Mouse (Mus musculus) lung, postnatal 0 days (tissue): Measurements from ENCODE around the gene Josd2. TPM values are rescaled to one million over a fixed set of nuclear protein-coding genes. Genes with fewer than 3 reads are reported as not detected.
A peak's percentile ranks its signal among the peaks of the same experiment; 100 is the strongest.

ENCODE experiments used
- ATAC-seq: fragments of 200-750 bp; cut with Nextera tagmentation; 2 replicates; pipeline ENCODE4 v1.8.0; 2017; ENCODE audit warnings: moderate library complexity
- DNase-seq: peaks from one replicate; pipeline ENCODE4 v3.0.0-alpha.2; 2016; ENCODE audit warnings: low spot score
- H3K27ac ChIP-seq: fragments of 300-500 bp; sonication (generic); 2 replicates; pipeline ENCODE4 v1.5.1; 2014; ENCODE audit warnings: antibody characterized with exemption, mild to moderate bottlenecking, low read length, mixed read lengths
- H3K27me3 ChIP-seq: fragments of 300-500 bp; sonication (generic); replicated peaks from 2 replicates; pipeline ENCODE4 v1.6.1; 2014; ENCODE audit warnings: low read length, mixed read lengths; ENCODE audit not compliant: insufficient read depth
- H3K36me3 ChIP-seq: fragments of 300-500 bp; sonication (generic); 2 replicates; pipeline ENCODE4 v1.6.1; 2014; ENCODE audit warnings: low read length, mixed read lengths; ENCODE audit not compliant: insufficient read depth
- H3K4me1 ChIP-seq: fragments of 300-500 bp; sonication (generic); 2 replicates; pipeline ENCODE4 v1.6.1; 2014; ENCODE audit warnings: antibody characterized with exemption, low read depth, low read length, mixed read lengths; ENCODE audit not compliant: insufficient read depth
- H3K4me2 ChIP-seq: fragments of 300-500 bp; sonication (generic); replicated peaks from 2 replicates; pipeline ENCODE4 v1.6.1; 2014; ENCODE audit warnings: low read depth, mild to moderate bottlenecking, low read length, moderate library complexity, mixed read lengths
- H3K4me3 ChIP-seq: fragments of 300-500 bp; sonication (generic); 2 replicates; pipeline ENCODE4 v1.5.1; 2014; ENCODE audit warnings: low read depth, low read length
- H3K9ac ChIP-seq: fragments of 300-500 bp; sonication (generic); replicated peaks from 2 replicates; pipeline ENCODE4 v1.6.1; 2014; ENCODE audit warnings: low read depth, mild to moderate bottlenecking
- H3K9me3 ChIP-seq: fragments of 300-500 bp; sonication (generic); 2 replicates; pipeline ENCODE4 v1.6.1; 2016; ENCODE audit warnings: low read length, mixed read lengths
- CTCF ChIP-seq: IDR thresholded peaks from 2 replicates; pipeline ENCODE4 v1.5.1; 2016; ENCODE audit warnings: antibody characterized with exemption, mild to moderate bottlenecking
- EP300 ChIP-seq: IDR thresholded peaks from 2 replicates; pipeline ENCODE4 v1.6.1; 2016; ENCODE audit warnings: antibody characterized with exemption, mild to moderate bottlenecking, control low read depth
- WGBS: fragments of 180-500 bp; shearing (Covaris S2); extraction: QIAGEN DNeasy Blood & Tissue Kit; methylation state at CpG from one replicate; pipeline ENCODE4 v1.1.7; 2014; 5-methylcytosine and 5-hydroxymethylcytosine counted together
- polyA plus RNA-seq: library from polyadenylated mRNA; unstranded; fragments of >200 nt; fragmentation: Nextera tagmentation; extraction: Ambion mirVana; gene quantifications from 2 replicates; pipeline ENCODE4 v1.2.1, GENCODE M21; 2015

Josd2 gene
- polyA plus RNA-seq, 1 experiment from 2014 or later: 93.7 TPM

- ATAC-seq (no peak), DNase-seq (no peak)
- H3K36me3 ChIP-seq: no peaks in the 10 kb centered on the region
- H3K4me1 ChIP-seq: no peaks in the 10 kb centered on the region
- TF ChIP-seq EP300: no peak
- no peak for TF ChIP-seq CTCF
- 66% methylated on average over 2 of the region's 2 CpGs for WGBS
- no peaks in the 10 kb centered on the region for H3K9me3 ChIP-seq
- no peak overlapping the region for H3K9ac ChIP-seq
- peaks cover 41% of the 10 kb centered on the region for H3K27me3 ChIP-seq
- H3K4me3 ChIP-seq: no peak overlapping the region
- H3K27ac ChIP-seq: no peak overlapping the region
- no peak overlapping the region for H3K4me2 ChIP-seq
Observed at GRCm38 (mm10) chr7:44439696-44440095, 28.1 kb upstream of the Josd2 start.

DNA sequence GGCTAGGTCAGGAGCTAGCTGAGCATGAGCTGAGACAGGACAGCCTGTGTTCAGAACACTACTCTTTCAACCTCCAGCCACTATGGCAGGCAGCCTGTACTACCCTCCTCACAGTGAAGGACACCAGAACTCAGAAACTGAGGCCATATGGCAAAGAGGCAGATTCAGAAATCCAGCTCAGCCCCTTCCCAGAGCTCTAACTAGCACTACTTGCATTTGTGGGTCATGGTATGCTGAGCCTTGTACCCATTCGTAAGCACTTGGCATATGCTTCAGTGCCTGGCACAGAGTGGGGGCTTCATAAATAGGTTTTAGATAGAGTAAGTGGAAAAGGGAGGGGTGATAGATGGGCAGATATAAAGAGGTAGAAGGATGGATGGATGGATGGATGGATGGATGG is 27.3 kb upstream of the Josd2 start:
- Histone ChIP-seq H3K4me3 (no peak overlapping the region), H3K4me1 (no peaks in the 10 kb centered on the region), H3K27me3 (peaks cover 46% of the 10 kb centered on the region), H3K4me2 (no peak overlapping the region), H3K9me3 (no peaks in the 10 kb centered on the region), H3K36me3 (no peaks in the 10 kb centered on the region), H3K9ac (no peak overlapping the region), H3K27ac (no peak overlapping the region)
- ATAC-seq (no peak), DNase-seq (no peak)
- 82% methylated on average over 1 of the region's 1 CpGs for WGBS
- TF ChIP-seq EP300 (no peak), CTCF (no peak)

GRCm38 (mm10) chr7:44441180-44441579 is 26.6 kb upstream of the Josd2 start:
- no peak for DNase-seq
- Histone ChIP-seq H3K4me3 (no peak overlapping the region), H3K36me3 (no peaks in the 10 kb centered on the region), H3K27me3 (peaks cover 47% of the 10 kb centered on the region), H3K27ac (no peak overlapping the region), H3K4me1 (no peaks in the 10 kb centered on the region), H3K9ac (no peak overlapping the region), H3K9me3 (no peaks in the 10 kb centered on the region), H3K4me2 (no peak overlapping the region)
- TF ChIP-seq EP300 (no peak), CTCF (no peak)
- no peak for ATAC-seq
- no CpG with 5 or more reads among the region's 1 CpGs for WGBS

DNA sequence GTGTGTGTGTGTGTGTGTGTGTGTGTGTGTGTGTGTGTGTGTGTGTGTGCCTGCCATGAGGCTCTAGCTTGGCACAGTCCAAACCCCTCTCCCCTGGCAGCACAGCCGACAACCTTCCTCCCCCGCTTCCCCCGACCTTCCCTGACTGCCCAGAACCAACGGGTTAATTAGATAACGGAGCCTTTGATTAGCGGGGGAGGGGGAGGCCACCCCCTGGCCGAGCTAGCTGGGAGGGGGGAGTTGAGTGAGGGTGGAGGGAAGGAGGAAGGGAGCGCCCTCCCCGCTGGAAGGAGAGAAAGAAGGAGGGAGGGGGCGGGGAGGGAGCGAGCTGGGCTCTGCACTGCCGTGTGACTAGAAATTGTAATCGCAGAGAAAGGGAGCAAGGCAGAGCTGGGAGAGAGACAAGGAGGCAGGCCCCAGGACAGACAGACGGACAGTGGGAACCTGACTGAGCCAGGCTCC is 26.1 kb upstream of the Josd2 start:
- under 1% methylated on average over 13 of the region's 14 CpGs for WGBS
- 0 out of 2 replicates have a peak overlapping the region, but pooled peaks have one; percentile 12 for H3K9ac ChIP-seq
- no peak for TF ChIP-seq EP300
- TF ChIP-seq CTCF: no peak
- H3K36me3 ChIP-seq: no peaks in the 10 kb centered on the region
- H3K4me1 ChIP-seq: no peaks in the 10 kb centered on the region
- no peak overlapping the region for H3K27ac ChIP-seq
- H3K4me3 ChIP-seq: 0 out of 2 replicates have a peak overlapping the region, but pooled peaks have one; percentile 21
- H3K9me3 ChIP-seq: no peaks in the 10 kb centered on the region
- peak; percentile 37; the same call in 1 of the 2 replicates for ATAC-seq
- peaks cover 49% of the 10 kb centered on the region for H3K27me3 ChIP-seq
- peak; percentile 23 for DNase-seq
- peak overlapping the region; percentile 41 for H3K4me2 ChIP-seq

- H3K9me3 ChIP-seq: no peaks in the 10 kb centered on the region
- no peak overlapping the region for H3K27ac ChIP-seq
- TF ChIP-seq EP300 (no peak), CTCF (no peak)
- ATAC-seq (peak; percentile 31), DNase-seq (no peak)
- H3K4me1 ChIP-seq: no peaks in the 10 kb centered on the region
- H3K36me3 ChIP-seq: no peaks in the 10 kb centered on the region
- H3K4me3 ChIP-seq: peak overlapping the region; percentile 21
- peaks cover 49% of the 10 kb centered on the region for H3K27me3 ChIP-seq
- peak overlapping the region; percentile 41 for H3K4me2 ChIP-seq
- H3K9ac ChIP-seq: peak overlapping the region; percentile 12; the same call in 1 of the 2 replicates
- 1% methylated on average over 12 of the region's 14 CpGs for WGBS
Observed at GRCm38 (mm10) chr7:44442407-44442821, 25.4 kb upstream of the Josd2 start.

DNA sequence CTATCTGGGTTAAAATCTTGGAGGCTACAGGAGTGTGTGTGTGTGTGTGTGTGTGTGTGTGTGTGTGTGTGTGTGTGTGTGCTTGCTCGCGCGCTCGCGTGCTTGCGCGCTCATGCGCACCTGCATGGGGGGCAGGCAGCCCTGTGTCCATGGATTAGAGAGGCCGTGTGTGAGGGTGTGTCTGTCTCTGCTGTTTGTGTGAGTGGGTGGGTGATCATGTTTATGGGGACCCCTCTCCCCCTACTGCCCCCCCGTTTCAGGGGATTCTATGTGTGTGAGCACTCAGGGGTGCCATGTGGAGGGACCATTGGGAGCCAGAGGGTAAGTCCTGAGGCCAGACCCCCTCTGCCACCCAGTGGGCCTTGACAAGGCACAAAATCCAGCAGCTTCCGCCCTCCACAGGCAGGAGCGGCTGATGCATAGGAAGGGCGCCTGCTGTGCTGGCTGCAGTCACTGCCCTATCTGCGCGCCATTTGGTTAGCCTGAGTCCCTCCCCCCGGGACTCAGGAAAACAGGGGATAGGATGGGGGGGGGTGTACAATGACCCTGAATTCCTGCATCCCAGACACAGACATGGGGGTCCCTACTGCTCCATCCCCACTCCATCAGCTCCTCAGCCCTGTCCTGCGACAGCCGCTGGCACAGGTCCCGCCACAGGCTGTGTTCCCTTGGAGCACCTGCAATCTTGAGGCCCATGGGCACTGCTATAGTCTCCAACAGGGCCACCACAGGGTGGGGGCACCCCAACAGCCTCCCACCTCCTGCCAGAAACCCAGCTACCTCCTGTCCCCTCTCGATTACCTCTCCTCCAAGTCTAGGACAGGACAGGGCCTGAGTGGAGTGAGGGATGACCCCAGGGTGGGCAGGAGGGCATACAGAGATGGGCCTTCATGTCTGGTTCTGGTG is 24.3 kb upstream of the Josd2 start:
- DNase-seq (no peak), ATAC-seq (no peak)
- TF ChIP-seq EP300 (no peak), CTCF (peak; percentile 31)
- no peaks in the 10 kb centered on the region for H3K36me3 ChIP-seq
- no peak overlapping the region for H3K27ac ChIP-seq
- peaks cover 49% of the 10 kb centered on the region for H3K27me3 ChIP-seq
- H3K4me3 ChIP-seq: no peak overlapping the region; the same call in 1 of the 2 replicates
- H3K4me1 ChIP-seq: no peaks in the 10 kb centered on the region
- H3K9ac ChIP-seq: no peak overlapping the region
- WGBS: 11% methylated on average over 18 of the region's 20 CpGs
- peak overlapping the region; percentile 41 for H3K4me2 ChIP-seq
- H3K9me3 ChIP-seq: no peaks in the 10 kb centered on the region
